Mouse (Mus musculus): ENCODE data around the gene Rsph3a.

GRCm38 (mm10) chr17:7924185-7924725 is 21.2 kb upstream of the Rsph3a start:
- TF ChIP-seq CTCF (IDR thresholded peaks at IDR 0.05; ENCODE audit: insufficient read depth, low read length) (no peak), POLR2A (IDR thresholded peaks at IDR 0.05; ENCODE audit: borderline replicate concordance, extremely low read depth, low read depth, low read length) (no peak)
